Mouse (Mus musculus): Measurements from ENCODE around the gene Sds. TPM values are rescaled to one million over a fixed set of nuclear protein-coding genes. Genes with fewer than 3 reads are reported as not detected.
A peak's percentile ranks its signal among the peaks of the same experiment; 100 is the strongest.

The Sds gene
- total RNA-seq, 2 experiments from 2014 or later = not detected

GRCm38 (mm10) chr5:120511643-120512220 lies 35.4 kb downstream of the Sds start:
- intact Hi-C loops (cut with DNase I) = no loop called here
- peak; percentile 53 to 58 for DNase-seq

DNA sequence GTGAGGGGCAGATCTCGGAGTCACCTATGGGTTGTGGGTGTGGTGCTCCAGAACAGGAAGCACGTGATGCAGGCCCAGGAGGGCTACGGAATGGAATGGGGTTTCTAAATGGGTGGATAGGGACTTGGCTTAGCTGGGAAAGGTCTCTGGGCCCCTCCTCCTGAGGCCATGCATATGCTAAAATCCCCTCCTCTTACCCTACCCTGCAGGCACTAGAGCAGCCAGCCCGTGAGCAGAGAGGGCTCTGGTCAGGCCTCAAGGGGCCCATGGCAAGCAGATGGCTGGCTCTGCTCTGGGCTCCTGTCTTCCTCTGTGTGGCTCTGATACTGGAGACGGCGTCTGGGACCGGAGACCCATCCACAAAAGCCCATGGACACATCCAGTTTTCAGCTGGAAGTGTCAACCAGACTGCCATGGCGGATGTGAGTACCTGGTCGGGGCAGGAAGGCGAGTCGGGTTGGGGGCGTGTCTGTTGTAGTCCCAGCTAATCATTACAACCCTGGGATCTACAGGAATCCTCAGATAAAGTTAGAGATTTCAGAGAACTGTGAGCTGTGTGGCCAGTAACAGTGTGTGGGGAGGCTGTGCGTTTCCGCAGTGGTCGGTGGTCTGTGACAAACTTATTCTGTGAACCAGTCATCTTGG lies 36.7 kb downstream of the Sds start:
- DNase-seq = no peak
- intact Hi-C loops (cut with DNase I) = no loop called here

- intact Hi-C loops (cut with DNase I) = no loop called here
- no peak for DNase-seq
Measured at GRCm38 (mm10) chr5:120514031-120514677, 37.8 kb downstream of the Sds start.

GRCm38 (mm10) chr5:120514754-120515153 lies 38.4 kb downstream of the Sds start:
- intact Hi-C loops (cut with DNase I) = no loop called here
- peak; percentile 47 to 66 for DNase-seq

- intact Hi-C loops (cut with DNase I) = no loop called here
Measured at GRCm38 (mm10) chr5:120515451-120515850, 39.1 kb downstream of the Sds start.

GRCm38 (mm10) chr5:120516221-120516984 lies 40.1 kb downstream of the Sds start:
- DNase-seq = peak; percentile 54 to 65
- intact Hi-C loops (cut with DNase I) = no loop called here

More at GRCm38 (mm10) chr5:120515451-120515850, 39.1 kb downstream of the Sds start:
- no peak for DNase-seq

- DNase-seq = peak; percentile 67 to 71
- intact Hi-C loops (cut with DNase I) = no loop called here
Measured at GRCm38 (mm10) chr5:120517552-120517951, 41.2 kb downstream of the Sds start.

DNA sequence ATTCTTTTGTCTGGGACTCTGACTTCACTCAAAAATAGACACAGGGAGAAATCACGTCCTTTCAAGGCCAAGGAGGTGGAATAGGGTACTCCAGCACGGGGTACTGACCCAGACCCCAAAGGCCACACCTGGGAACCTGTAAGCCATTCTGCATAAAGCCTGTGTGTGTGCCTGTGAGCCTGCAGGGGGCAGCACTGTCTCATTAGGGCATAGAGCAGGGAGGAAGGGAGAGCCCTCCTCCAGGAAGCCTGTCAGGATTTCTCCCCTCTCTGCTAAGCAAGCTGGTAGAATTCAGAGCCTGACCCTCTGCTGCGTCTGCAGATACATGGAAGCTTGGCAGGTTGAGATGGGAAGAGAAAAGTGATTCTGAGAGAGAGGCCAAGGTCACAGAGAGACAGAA lies 46.3 kb downstream of the Sds start:
- peak in 1 of 2 experiments; percentile 55 for DNase-seq
- intact Hi-C loops (cut with DNase I) = loop anchor here (2.0 kb wide), 1 partner anchor 82 kb away; no protein-coding TSS in a partner anchor

DNA sequence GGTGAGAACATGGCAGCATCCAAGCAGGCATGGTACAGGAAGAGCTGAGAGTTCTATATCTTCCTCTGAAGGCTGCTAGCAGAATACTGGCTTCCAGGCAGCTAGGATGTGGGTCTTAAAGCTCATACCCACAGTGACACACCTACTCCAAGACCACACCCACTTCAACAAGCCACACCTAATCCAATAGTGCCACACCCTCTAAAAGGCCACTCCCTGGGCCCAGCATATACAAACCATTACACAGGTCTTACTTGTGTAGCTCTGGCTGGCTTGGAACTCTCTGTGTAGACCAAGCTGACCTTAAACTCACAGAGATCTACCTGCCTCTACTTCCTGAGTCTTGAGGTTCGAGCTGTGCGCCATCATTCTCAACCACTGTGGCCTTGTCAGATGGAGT lies 48.4 kb downstream of the Sds start:
- DNase-seq = no peak
- intact Hi-C loops (cut with DNase I) = no loop called here

DNA sequence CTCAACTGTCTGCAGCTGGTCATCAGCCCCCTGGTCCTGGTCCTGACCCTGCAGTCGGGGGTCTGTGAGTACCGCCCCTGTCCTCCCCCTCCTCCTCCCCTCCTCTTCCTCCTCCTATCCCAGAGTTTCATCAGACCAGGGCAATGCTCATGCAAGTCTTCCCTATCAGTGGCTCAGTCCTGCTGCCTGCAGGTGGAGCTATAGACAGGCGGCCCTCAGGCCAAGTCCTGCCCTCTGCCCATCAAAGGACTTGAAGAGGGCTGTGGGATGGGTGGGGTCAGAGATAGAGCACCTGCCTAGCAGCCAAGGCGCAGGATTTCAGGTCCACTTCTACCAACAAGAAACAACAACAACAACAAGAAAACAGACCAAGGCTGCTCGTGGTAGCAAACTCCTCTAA lies 49.4 kb downstream of the Sds start:
- no peak for DNase-seq
- intact Hi-C loops (cut with DNase I) = no loop called here

DNA sequence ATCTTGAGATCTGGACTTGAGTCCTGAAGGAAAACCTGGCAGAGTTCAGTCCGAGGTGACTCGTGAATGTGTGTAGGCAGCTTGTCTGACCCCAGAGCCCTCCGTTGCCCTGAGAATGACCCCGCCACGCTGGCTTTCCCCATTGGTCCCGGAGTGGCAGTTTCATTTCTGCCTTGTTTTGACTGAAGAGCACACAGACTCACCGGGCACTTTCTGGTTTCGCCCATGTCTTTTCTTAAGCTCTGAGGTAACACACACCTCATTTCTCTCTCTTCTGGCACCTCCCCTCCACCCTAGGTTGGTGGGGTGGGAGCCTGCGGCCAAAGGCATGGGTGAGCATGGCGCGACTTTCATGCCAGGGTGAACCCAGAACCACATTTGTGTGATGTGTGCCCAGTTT lies 50.0 kb downstream of the Sds start:
- intact Hi-C loops (cut with DNase I) = no loop called here

GRCm38 (mm10) chr5:120527296-120527964 lies 51.1 kb downstream of the Sds start:
- intact Hi-C loops (cut with DNase I) = no loop called here
- DNase-seq = no peak

More for the DNA sequence above, 50.0 kb downstream of the Sds start:
- no peak for DNase-seq

DNA sequence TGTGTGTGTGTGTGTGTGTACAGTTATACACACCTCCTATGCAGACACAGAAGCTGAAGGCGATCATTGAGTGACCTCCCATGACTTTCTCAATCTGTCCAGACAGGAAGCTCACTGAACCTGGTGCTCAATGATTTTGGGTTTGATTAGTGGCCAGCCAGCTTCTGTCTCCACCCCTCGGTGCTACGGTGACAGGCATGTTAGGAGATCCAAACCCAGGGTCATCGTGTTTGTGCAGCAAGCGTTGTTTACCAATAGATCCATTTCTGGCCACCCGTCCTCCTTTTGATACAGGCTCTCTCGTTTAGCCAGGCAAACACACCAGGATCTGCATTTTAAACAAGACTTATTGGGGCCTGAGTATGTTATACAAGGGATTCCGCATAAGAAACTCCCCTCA lies 55.3 kb downstream of the Sds start:
- intact Hi-C loops (cut with DNase I) = no loop called here
- no peak for DNase-seq

Other genes with a start within 250 kb of the Sds start
- not detected for gene Lhx5, start 44.8 kb upstream of the Sds start, total RNA-seq (2021)
- 10 to 100 TPM in 1 of 2 experiments, 1 to 10 TPM in 1; 9.1 to 11.2 TPM for gene Sdsl, start 3.7 kb upstream of the Sds start, total RNA-seq (2021)
- gene Plbd2, start 27.1 kb downstream of the Sds start, total RNA-seq (2021) = 10 to 100 TPM; 45.6 to 45.8 TPM
- 10 to 100 TPM in 1 of 2 experiments, 1 to 10 TPM in 1; 8.3 to 12.6 TPM for gene Slc8b1, start 34.6 kb downstream of the Sds start, total RNA-seq (2021)
- 10 to 100 TPM; 33.0 to 38.7 TPM for gene Tpcn1, start 112.1 kb downstream of the Sds start, total RNA-seq (2021)
- under 1 TPM in 1 of 2 experiments, not detected in 1; 0.17 TPM for gene Iqcd, start 112.5 kb downstream of the Sds start, total RNA-seq (2021)
- gene Rita1, start 136.1 kb downstream of the Sds start, total RNA-seq (2021) = 10 to 100 TPM; 12.7 to 13.1 TPM
- 10 to 100 TPM; 27.1 to 28.3 TPM for gene Ddx54, start 136.2 kb downstream of the Sds start, total RNA-seq (2021)
- gene Cfap73, start 157.7 kb downstream of the Sds start, total RNA-seq (2021) = not detected
- under 1 TPM; 0.15 to 0.31 TPM for gene Rasal1, start 172.3 kb downstream of the Sds start, total RNA-seq (2021)
- 1 to 10 TPM in 1 of 2 experiments, under 1 TPM in 1; 0.99 to 1.5 TPM for gene Dtx1, start 235.4 kb downstream of the Sds start, total RNA-seq (2021)

All from heart, postnatal 10 days (tissue).